Mouse (Mus musculus): ENCODE results near the gene Tmod1. TPM values are rescaled to one million over a fixed set of nuclear protein-coding genes. Genes with fewer than 3 reads are reported as not detected.

Gene Tmod1
- total RNA-seq, 2 experiments from 2014 or later = 205 to 220 TPM

DNA sequence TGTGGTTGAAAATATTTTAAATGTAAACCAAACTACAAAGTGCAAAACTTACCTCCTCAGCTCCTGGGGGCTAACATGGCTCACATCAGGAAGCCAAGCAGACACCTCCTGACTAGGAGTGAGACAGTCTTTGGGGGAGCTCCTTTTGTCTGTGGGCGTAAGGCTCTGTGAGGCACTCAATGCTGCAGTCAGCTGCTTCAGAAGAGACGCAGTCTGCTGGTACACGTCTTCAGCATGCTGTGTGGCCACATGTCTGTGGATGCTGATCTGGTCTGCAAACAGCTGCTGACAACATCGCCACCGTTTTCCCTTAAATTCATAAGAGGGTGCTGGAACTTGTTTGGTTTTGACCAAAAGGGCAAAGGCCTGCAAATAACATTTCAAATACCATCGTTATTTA, 93.1 kb downstream of the Tmod1 start:
- no peak for DNase-seq

DNA sequence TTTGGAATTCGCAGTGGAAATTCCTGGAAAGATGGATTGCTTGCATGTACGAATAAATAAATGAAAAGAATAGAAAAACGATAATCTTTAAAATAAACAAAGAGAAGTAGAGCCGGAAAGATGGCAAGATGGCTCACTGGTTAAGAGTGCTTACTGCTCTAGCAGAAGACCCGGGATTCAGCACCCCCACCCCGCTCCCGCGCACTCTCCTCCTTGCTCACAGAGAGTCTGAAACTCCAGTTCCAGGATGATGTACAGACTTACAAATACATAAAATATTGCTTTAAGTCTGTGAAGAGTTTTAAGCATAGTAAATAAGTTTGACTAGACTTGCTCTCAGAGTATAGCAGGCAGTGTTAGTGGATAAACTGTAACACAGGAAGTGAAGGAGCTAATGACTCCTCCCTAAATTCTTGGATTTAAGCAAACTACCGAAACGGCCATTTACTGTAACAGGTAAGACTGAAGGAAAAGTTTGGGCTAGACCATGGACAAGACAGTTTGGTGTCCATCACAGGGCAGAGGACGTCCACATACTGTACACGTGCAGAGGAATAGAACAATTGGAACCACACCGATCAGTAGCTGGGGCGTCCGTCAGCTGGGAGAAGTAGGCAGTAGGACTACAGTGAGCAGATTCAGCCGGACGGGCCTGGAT, 99.0 kb downstream of the Tmod1 start:
- no peak for DNase-seq

DNA sequence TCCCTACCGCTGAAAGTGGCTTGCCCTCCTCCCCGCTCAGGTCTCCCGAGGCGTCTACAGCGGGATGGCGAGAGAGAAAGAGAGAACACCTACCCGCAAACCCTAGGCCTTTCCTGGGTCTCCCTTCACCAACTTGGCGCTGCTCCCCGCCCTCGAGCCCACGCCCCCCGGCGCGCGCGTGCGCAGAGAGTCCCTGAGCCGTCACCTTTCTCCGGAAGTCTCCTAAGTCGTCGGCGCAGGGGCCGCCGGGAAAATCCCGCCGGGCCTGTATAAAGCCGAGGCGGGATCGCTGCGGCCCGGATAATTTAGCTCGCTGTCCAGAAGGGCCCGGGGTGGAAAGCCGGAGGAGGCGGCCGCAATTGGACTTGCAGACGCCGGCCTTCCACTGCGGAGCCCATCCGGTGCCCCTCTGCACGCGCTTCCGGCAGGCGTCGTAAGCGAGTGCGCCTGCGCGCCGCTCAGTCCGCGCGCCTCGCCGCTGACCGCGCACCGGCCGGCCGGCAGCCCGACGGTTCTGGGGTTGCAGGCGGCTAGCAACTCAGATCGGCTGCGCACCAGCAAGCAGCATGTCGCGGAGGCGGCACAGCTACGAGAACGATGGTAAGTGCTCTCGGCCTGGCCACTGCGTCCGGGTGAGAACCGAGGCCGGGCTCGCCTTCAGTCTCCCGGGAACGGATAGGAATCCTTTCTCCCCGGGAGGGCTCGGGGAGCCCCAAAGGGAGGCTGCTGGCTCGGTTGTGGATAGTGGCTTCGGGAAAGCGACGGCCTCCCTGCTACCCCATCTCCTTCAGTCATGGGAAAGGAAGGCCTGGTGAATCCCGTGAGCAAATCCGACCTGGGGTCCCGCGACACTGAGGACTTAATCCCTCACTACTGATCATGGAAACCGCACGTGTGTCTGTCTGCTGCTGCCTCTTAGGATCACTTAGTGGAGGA, 99.8 kb downstream of the Tmod1 start, which contains the start of the genes Ncbp1 and Tstd2:
TSS of gene Ncbp1 (plus strand) at position 327 of the 936 bp plus-strand sequence.
TSS of gene Tstd2 (minus strand) at position 408 of the 936 bp plus-strand sequence.
- DNase-seq = peak; percentile 87

DNA sequence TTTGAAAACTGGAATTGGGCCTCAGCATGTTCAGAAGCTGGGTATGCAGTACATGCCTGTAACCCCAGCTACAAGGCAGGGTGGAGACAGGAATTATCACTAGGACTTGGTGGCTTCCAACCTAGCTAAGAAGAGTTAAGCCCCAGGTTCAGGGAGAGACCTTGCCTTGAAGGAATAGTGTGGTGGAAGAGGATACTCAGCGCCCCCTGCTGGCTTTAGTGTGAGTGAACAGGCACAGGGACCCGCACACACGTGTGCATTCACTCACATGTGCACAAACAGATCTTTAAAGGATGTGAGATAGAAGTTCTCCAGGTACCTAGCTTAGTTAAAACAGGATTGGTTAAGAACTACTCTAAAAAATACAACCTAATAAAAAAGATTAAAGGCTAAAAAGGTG, 105.6 kb downstream of the Tmod1 start:
- no peak for DNase-seq

DNA sequence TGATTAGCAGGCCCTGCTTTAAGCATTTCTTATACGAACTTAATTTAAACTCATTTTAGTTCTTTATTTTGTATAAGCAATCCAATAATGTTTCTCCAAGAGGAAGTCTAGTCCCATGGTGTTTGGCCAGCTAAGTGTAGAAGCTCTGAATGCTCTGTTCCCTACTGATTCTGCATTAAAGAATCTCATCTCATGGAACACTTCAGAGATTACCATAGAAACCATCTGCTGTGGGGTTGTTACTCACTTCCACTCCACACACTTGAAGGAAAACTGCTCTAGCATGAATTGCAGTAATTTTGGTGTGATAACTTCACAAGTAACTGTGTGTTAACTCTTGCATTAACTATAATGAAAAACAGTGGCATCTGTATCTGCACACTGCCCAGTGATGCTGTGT, 108.1 kb downstream of the Tmod1 start:
- no peak for DNase-seq

DNA sequence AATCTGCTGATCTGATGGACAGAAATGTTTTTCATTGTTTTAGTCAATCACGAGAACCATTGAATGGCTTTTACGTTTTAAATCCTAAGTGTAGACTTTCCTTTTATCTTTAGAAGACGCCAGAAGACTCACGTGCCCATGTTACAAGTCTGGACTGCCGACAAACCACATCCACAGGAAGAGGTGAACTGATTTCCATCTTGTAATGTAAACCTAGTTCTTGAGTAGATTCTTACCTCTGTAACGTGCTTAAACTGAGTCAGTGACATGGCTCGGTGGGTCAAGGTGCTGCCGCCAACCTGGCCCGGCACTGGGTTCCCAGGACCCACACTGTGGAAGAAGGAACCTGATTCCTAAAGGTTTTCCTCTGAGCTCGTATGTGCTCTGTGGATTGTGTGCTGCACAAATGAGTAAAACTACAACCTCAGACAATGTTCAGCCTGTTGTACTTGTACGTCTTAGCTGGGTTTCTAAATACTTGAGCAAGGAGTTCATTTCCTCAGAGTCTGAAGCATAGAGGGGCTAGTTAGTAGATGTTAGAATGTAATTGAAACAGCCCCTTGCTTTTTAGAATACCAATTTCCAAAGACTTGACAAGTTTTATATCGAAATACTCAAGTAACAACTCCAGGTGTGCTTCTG, 113.3 kb downstream of the Tmod1 start:
- no peak for DNase-seq

DNA sequence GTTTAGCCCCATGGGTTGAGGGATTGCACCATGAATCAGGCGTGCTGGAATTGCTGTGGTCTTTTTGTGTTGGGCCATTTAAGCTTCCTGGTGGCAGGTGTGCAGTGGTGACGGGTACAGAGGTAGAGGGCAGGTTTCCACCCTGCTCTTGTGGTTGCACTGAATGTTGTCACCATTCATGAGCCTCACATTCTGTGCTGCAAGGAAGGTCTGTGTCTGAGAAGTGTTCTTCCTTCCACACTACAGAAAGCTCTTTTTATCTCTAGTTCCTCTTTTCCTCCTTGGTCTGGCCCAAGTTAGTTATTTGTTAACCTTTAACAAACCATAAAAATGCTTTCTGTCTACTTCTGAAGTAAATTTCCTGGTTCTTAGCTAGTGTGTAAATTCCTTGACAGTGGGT, 125.3 kb downstream of the Tmod1 start:
- DNase-seq = no peak

Other genes starting within 250 kb of the Tmod1 start
- under 1 TPM; 0.51 to 0.77 TPM for gene Aldh1b1, start 239.9 kb upstream of the Tmod1 start, total RNA-seq (2021)
- not detected for gene Igfbpl1, start 212.0 kb upstream of the Tmod1 start, total RNA-seq (2021)
- gene Stra6l, start 190.3 kb upstream of the Tmod1 start, total RNA-seq (2021) = not detected
- gene Ccdc180, start 148.6 kb upstream of the Tmod1 start, total RNA-seq (2021) = not detected
- gene Tdrd7, start 73.6 kb upstream of the Tmod1 start, total RNA-seq (2021) = 1 to 10 TPM; 9.1 to 9.4 TPM
- 10 to 100 TPM; 13.0 to 13.2 TPM for gene Ncbp1, start 99.7 kb downstream of the Tmod1 start, total RNA-seq (2021)
- 10 to 100 TPM; 10.2 to 10.7 TPM for gene Tstd2, start 99.8 kb downstream of the Tmod1 start, total RNA-seq (2021)
- 1 to 10 TPM; 5.4 to 7.7 TPM for gene Xpa, start 157.4 kb downstream of the Tmod1 start, total RNA-seq (2021)